Mouse (Mus musculus) left cerebral cortex, postnatal 14 days (tissue): ENCODE data around the gene Lyg1. TPM values are rescaled to one million over a fixed set of nuclear protein-coding genes. Genes with fewer than 3 reads are reported as not detected.

Experiments used
- DNase-seq, 2 experiments: peaks; one replicate each; pipeline ENCODE4 v3.0.0; 2021 to 2022; ENCODE audit warnings: low spot score in 2 of 2, mixed read lengths in 1 of 2
- intact Hi-C: fragments of 180-260 bp; cut with DNase I; formaldehyde crosslinking; loops from one replicate; pipeline ENCODE4 v1.15.1; 2025
- total RNA-seq, 2 experiments: library from RNA; stranded (reverse); gene quantifications; 2 replicates each; pipeline ENCODE4 v1.2.3; 2021

Lyg1 gene
- total RNA-seq, 2 experiments from 2014 or later = not detected

- peak; percentile 23 to 60 for DNase-seq
- intact Hi-C loops = no loop called here
Observed at GRCm38 (mm10) chr1:37956690-37957431, 698 bp downstream of the Lyg1 start.

GRCm38 (mm10) chr1:37955251-37955650 lies 2.3 kb downstream of the Lyg1 start:
- intact Hi-C loops = no loop called here
- no peak for DNase-seq

- intact Hi-C loops = no loop called here
Observed at GRCm38 (mm10) chr1:37954786-37955185, 2.8 kb downstream of the Lyg1 start.

GRCm38 (mm10) chr1:37948906-37949305 lies 8.7 kb downstream of the Lyg1 start:
- DNase-seq = no peak
- intact Hi-C loops = no loop called here

More at GRCm38 (mm10) chr1:37954786-37955185, 2.8 kb downstream of the Lyg1 start:
- DNase-seq = no peak

- DNase-seq = peak in 1 of 2 experiments; percentile 8
Observed at GRCm38 (mm10) chr1:37931806-37932205, 25.8 kb downstream of the Lyg1 start.

GRCm38 (mm10) chr1:37925971-37926370 lies 31.6 kb downstream of the Lyg1 start:
- intact Hi-C loops = no loop called here
- no peak for DNase-seq

More at GRCm38 (mm10) chr1:37931806-37932205, 25.8 kb downstream of the Lyg1 start:
- intact Hi-C loops = loop anchor here (5.0 kb wide), 1 partner anchor 35 kb away; no protein-coding TSS in a partner anchor

- peak in 1 of 2 experiments; percentile 22 for DNase-seq
- intact Hi-C loops = no loop called here
Observed at GRCm38 (mm10) chr1:37922536-37922935, 35.0 kb downstream of the Lyg1 start.

- no peak for DNase-seq
- intact Hi-C loops = no loop called here
Observed at GRCm38 (mm10) chr1:37918096-37918495, 39.5 kb downstream of the Lyg1 start.

- intact Hi-C loops = no loop called here
- no peak for DNase-seq
Observed at GRCm38 (mm10) chr1:37917666-37918065, 39.9 kb downstream of the Lyg1 start.

- no peak for DNase-seq
- intact Hi-C loops = no loop called here
Observed at GRCm38 (mm10) chr1:37916393-37916792, 41.2 kb downstream of the Lyg1 start, which contains the start of gene Lyg2. TSS of gene Lyg2 (minus strand) at chr1:37916493.

- DNase-seq = no peak
Observed at GRCm38 (mm10) chr1:37912751-37913150, 44.8 kb downstream of the Lyg1 start.

GRCm38 (mm10) chr1:37903178-37903577 lies 54.4 kb downstream of the Lyg1 start:
- intact Hi-C loops = loop anchor here (5.0 kb wide), 1 partner anchor 84 kb away; no protein-coding TSS in a partner anchor
- peak; percentile 26 to 41 for DNase-seq

More at GRCm38 (mm10) chr1:37912751-37913150, 44.8 kb downstream of the Lyg1 start:
- intact Hi-C loops = no loop called here

GRCm38 (mm10) chr1:37900288-37900687 lies 57.3 kb downstream of the Lyg1 start:
- intact Hi-C loops = loop anchor here (5.0 kb wide), 1 partner anchor 87 kb away; no protein-coding TSS in a partner anchor
- no peak for DNase-seq

GRCm38 (mm10) chr1:37899816-37900215 lies 57.7 kb downstream of the Lyg1 start:
- no peak for DNase-seq
- intact Hi-C loops = loop anchor here (5.0 kb wide), 1 partner anchor 87 kb away; no protein-coding TSS in a partner anchor

Other genes with a start within 250 kb of the Lyg1 start
- gene 2010300C02Rik, start 237.7 kb downstream of the Lyg1 start, total RNA-seq = 100 to 1,000 TPM; 177 to 178 TPM
- 10 to 100 TPM; 16.7 to 17.3 TPM for gene Tsga10, start 91.3 kb downstream of the Lyg1 start, total RNA-seq
- gene Lipt1, start 86.0 kb downstream of the Lyg1 start, total RNA-seq = 1 to 10 TPM; 7.6 to 7.7 TPM
- gene Mitd1, start 67.3 kb downstream of the Lyg1 start, total RNA-seq = 10 to 100 TPM in 1 of 2 experiments, 1 to 10 TPM in 1; 8.3 to 11.4 TPM
- 100 to 1,000 TPM; 142 to 149 TPM for gene Mrpl30, start 67.3 kb downstream of the Lyg1 start, total RNA-seq
- gene Lyg2, start 41.3 kb downstream of the Lyg1 start, total RNA-seq = under 1 TPM in 1 of 2 experiments, not detected in 1; 0.13 TPM
- 10 to 100 TPM; 54.8 to 59.9 TPM for gene Txndc9, start 40.1 kb upstream of the Lyg1 start, total RNA-seq
- gene Eif5b, start 40.3 kb upstream of the Lyg1 start, total RNA-seq = 10 to 100 TPM; 34.6 to 34.7 TPM
- gene Rev1, start 172.0 kb upstream of the Lyg1 start, total RNA-seq = 10 to 100 TPM; 31.5 to 38.3 TPM